Mouse (Mus musculus) embryonic stem cell, embryonic (primary cell): Measurements from ENCODE around the gene 5830473C10Rik.

ENCODE experiments used
- CTCF ChIA-PET, 4 experiments: fragments of 300-600 bp in 2 of 4; fragments of 350-600 bp in 2 of 4; sonication (Branson Sonifier 250); formaldehyde crosslinking; loops; one replicate each; lab custom pipeline; 2022; ENCODE audit warnings: inconsistent platforms in 2 of 4; lab: Charles Lee
- POLR2A ChIA-PET, 4 experiments: fragments of 300-600 bp in 2 of 4; fragments of 350-600 bp in 2 of 4; sonication (Branson Sonifier 250); formaldehyde crosslinking; loops; one replicate each; lab custom pipeline; 2022; ENCODE audit warnings: antibody characterized with exemption in 4 of 4, inconsistent platforms in 1 of 4; lab: Charles Lee

Gene 5830473C10Rik

DNA sequence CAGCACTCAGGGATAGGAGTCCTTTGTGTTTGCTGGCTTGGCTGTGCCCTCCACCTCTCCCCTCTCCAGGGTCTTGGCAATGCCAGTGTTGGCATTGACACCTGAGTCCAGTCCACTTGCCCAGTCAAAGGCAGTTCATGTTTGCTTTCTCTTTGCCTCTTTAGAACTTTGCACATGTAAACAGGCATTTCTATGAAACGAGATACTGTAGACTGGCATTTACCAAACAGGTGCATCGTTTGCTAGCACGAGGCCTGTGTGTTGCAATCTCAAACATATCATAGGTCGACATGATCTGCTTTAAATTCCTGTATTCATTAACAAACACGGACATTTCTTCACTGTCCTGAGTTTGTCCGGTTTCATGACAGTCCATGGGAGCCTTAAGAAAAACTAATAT, at the start of gene 5830473C10Rik:
5830473C10Rik (plus strand) TSS at position 365 of the 400 bp plus-strand sequence.
- ChIA-PET POLR2A (no interaction called here), CTCF (interaction anchor here in 1 of 4 experiments (1.4 kb wide), 1 partner anchor 28 kb away, joined by 4 read pairs; no protein-coding TSS in a partner anchor)

DNA sequence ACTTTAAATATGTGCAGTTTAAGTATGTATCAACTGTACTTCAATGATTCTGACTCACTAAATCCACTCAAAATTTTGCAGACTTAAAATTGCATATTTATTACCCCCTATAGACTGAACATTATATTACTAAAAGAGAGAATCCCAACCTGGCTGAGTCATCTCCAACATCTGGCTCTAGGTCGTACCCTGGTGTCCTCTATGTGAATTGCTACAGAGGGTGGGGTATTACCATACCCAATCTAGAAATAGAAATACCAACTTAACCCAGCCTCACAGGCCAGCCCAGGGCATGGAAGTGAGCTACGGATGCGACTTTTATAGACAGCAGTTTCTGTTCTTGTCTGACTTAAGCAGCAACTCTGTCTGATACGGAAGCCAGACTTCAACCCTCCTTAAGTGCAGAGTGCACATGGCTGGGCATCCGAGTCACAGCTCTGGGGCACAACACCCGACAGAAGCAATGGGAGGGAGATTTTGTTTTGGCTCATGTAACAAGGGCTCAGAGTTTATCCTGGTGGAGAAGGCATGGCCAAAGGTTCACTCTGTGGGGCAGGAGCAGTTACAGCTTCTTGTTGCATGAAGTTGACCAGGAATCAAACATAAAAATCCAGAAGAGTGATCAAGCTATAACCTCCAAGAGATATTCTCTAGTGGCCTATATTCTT, 48.5 kb upstream of the 5830473C10Rik start:
- POLR2A ChIA-PET, result no interaction called here
- CTCF ChIA-PET, result interaction anchor here in 1 of 4 experiments (1.0 kb wide), 1 partner anchor 8 kb away, joined by 3 read pairs; no protein-coding TSS in a partner anchor

DNA sequence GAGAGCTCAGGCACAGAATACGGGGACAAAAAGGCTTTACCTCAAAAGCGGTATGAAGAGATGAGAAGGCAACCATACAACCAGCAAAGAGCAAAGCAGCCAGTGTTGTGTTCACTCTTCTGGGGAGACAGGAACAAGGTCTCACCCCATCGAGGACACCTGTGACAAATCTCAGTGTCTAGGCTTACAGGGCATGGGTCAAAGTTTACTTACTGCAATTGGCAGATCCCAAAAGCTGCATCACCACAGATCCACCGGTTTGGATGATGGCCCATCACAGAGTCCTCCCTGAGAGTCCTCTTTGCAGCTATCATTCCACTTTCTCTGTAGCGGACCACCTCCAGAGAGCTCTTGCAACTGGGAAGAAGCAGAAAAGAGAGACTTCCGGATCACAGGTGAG, 45.3 kb upstream of the 5830473C10Rik start:
- CTCF ChIA-PET, result interaction anchor here in 1 of 4 experiments (0.6 kb wide), 1 partner anchor 1618 kb away, joined by 8 read pairs; no protein-coding TSS in a partner anchor
- POLR2A ChIA-PET, result no interaction called here

- POLR2A ChIA-PET, result no interaction called here
Measured at GRCm38 (mm10) chr5:90518356-90519100, 42.4 kb upstream of the 5830473C10Rik start, which contains the start of gene Afm. TSS of gene Afm (plus strand) at chr5:90518932.

GRCm38 (mm10) chr5:90551191-90551590, 9.7 kb upstream of the 5830473C10Rik start:
- POLR2A ChIA-PET, result no interaction called here

More at GRCm38 (mm10) chr5:90518356-90519100, 42.4 kb upstream of the 5830473C10Rik start, which contains the start of gene Afm:
- CTCF ChIA-PET, result interaction anchor here in 2 of 4 experiments (1.1 kb wide), 2 partner anchors 18 to 68 kb away, joined by 3 read pairs; no protein-coding TSS in a partner anchor

GRCm38 (mm10) chr5:90556052-90556451, 4.9 kb upstream of the 5830473C10Rik start:
- ChIA-PET CTCF (no interaction called here), POLR2A (no interaction called here)

More at GRCm38 (mm10) chr5:90551191-90551590, 9.7 kb upstream of the 5830473C10Rik start:
- CTCF ChIA-PET, result interaction anchor here in 2 of 4 experiments (0.6 to 1.6 kb wide), 3 partner anchors 51 to 351 kb away, joined by 3 to 5 read pairs (median 4); no protein-coding TSS in a partner anchor

DNA sequence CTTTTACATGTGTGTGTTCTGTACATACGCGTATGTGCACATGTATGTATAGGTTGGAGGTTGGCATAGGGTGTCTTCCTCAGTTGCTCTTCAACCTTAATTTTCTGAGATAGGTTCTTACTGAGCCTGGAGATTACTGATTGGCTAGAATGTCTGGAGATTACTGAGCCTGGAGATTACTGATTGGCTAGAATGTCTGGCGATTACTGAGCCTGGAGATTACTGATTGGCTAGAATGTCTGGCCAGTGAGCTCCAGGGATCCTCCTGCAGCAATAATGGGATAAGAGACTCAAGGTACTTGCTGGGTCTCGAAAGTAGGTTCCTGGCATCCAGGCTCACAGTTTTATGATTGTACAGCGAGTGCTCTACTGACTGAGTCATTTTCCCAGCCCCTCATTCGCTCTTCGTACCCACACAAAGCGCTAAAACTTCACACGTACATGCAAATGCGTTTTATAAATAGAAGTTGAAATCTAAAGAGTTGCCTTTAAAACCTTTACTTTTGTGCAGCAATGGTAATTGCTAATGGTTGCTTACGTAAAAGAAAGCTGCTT, 891 bp downstream of the 5830473C10Rik start:
- ChIA-PET POLR2A (interaction anchor here in 1 of 4 experiments (0.7 kb wide), 1 partner anchor 251 kb away, joined by 4 read pairs; no protein-coding TSS in a partner anchor), CTCF (no interaction called here)

DNA sequence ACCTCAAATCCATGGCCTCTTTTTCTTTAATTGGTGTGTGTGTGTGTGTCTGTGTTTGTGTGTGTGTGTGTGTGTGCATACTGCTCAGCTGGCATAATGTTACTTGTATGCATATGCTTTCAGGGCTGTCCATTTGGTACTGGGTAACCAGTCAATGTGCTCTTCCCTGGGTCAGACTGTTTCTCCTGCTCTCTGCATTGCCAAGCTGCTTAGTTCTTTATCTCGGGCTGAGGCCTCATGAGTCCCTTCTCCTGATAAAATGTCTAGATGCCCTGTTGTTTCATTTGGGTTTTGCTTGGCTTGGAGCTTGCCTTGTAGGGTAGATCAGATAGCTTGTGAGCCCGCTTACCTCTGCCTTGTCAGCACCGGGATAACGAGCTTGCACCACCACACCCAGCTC, 2.0 kb downstream of the 5830473C10Rik start:
- ChIA-PET CTCF (interaction anchor here in 1 of 4 experiments (0.8 kb wide), 1 partner anchor 62 kb away, joined by 3 read pairs; no protein-coding TSS in a partner anchor), POLR2A (no interaction called here)

- CTCF ChIA-PET, result interaction anchor here in 1 of 4 experiments (1.1 kb wide), 1 partner anchor 25 kb away, joined by 3 read pairs; no protein-coding TSS in a partner anchor
- POLR2A ChIA-PET, result no interaction called here
Measured at GRCm38 (mm10) chr5:90564161-90564560, 3.3 kb downstream of the 5830473C10Rik start.

DNA sequence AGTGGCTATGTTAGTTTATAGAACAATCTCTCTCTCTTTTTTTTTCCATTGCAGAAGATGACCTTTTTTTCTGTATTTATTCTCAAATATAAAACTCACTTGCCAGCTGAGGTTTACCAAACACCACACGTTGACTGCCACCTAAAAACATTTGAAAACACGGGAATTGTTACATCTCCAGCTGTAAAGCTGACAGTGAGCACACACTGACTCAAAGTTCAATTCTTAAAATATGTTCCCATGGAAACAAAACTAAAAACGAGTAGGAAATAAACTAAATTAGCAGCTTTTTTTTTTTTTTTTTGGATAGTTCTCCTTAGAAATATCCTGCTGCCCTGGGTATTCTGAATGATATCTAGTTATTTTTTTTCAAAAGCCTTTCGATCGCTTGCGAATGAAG, 4.3 kb downstream of the 5830473C10Rik start:
- CTCF ChIA-PET, result no interaction called here
- POLR2A ChIA-PET, result interaction anchor here in 1 of 4 experiments (0.7 kb wide), 1 partner anchor 14 kb away, joined by 3 read pairs; no protein-coding TSS in a partner anchor

GRCm38 (mm10) chr5:90567788-90568187, 6.9 kb downstream of the 5830473C10Rik start:
- ChIA-PET CTCF (interaction anchor here in 1 of 4 experiments (1.0 kb wide), 1 partner anchor 21 kb away, joined by 4 read pairs; no protein-coding TSS in a partner anchor), POLR2A (interaction anchor here in 1 of 4 experiments (0.7 kb wide), 1 partner anchor 531 kb away, joined by 3 read pairs; no protein-coding TSS in a partner anchor)

GRCm38 (mm10) chr5:90568338-90568737, 7.4 kb downstream of the 5830473C10Rik start:
- CTCF ChIA-PET, result interaction anchor here in 1 of 4 experiments (1.0 kb wide), 1 partner anchor 20 kb away, joined by 4 read pairs; no protein-coding TSS in a partner anchor
- POLR2A ChIA-PET, result interaction anchor here in 1 of 4 experiments (0.7 kb wide), 1 partner anchor 532 kb away, joined by 3 read pairs; no protein-coding TSS in a partner anchor

DNA sequence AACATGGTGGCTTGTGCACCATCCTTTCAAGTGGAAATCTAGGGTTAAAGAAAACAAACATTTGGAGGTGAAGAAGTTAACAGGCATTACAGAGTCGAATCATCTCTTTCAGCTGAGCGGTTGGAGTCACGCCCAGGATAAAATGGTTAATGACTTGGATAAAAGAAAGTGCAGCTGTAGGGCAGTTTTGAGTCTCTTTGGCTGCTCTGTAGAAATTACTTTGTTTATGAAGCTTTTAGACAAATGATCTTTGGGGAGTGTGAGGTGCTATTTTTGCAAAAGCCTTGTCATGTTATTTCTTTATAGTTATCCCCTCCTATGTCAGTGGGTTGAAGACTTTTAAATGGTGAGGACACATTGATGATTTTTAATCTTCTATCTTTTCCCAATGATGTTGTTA, 10.3 kb downstream of the 5830473C10Rik start:
- CTCF ChIA-PET, result no interaction called here
- POLR2A ChIA-PET, result no interaction called here

- POLR2A ChIA-PET, result no interaction called here
- CTCF ChIA-PET, result interaction anchor here in 1 of 4 experiments (0.6 kb wide), 1 partner anchor 994 kb away, joined by 3 read pairs; no protein-coding TSS in a partner anchor
Measured at GRCm38 (mm10) chr5:90577751-90578150, 16.8 kb downstream of the 5830473C10Rik start.

GRCm38 (mm10) chr5:90579556-90579955, 18.6 kb downstream of the 5830473C10Rik start:
- ChIA-PET CTCF (interaction anchor here in 1 of 4 experiments (0.7 kb wide), 1 partner anchor 1784 kb away, joined by 3 read pairs; no protein-coding TSS in a partner anchor), POLR2A (no interaction called here)

DNA sequence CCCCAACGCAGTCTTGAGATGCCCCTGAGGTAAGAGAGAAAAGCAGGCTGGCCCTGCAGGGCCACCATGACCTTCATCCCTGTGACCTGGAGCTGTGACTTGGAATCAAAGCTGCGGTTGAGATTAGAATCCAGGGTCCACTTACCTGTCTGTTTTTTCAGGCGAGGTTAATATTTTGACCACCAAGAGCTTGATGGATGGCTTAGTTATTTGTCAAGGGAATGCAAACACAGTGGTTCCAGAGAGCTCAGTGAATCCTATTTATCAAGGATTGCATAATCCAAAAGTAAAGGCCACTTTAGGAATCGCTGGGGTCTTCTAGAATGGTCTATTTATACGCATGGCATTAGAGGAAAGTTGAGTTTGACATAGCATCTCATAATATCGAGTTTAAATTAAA, 21.3 kb downstream of the 5830473C10Rik start:
- CTCF ChIA-PET, result no interaction called here
- POLR2A ChIA-PET, result interaction anchor here in 1 of 4 experiments (0.7 kb wide), 1 partner anchor 210 kb away, joined by 6 read pairs; no protein-coding TSS in a partner anchor

DNA sequence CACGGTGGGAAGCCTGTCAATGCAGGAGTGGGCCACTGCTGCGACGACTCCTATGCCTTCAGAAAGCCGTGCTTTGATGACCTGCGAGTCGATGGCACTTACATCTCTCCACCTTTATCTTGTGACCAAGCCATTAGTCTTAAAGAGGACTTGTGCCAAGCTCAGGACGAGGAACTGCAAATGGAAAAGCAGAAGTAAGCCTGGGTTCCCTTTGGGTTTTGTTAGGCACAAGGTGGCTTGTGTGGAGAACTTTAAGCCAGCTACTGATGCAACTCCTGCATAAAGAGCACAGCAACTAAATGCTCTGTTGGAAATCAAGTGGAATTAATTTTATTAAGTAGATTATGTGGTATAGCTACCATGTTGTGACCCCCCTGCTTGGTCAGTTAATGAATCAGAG, 23.9 kb downstream of the 5830473C10Rik start:
- POLR2A ChIA-PET, result interaction anchor here in 1 of 4 experiments (0.6 kb wide), 1 partner anchor 38 kb away, joined by 14 read pairs; no protein-coding TSS in a partner anchor
- CTCF ChIA-PET, result interaction anchor here in 1 of 4 experiments (1.3 kb wide), 1 partner anchor 84 kb away, joined by 3 read pairs; no protein-coding TSS in a partner anchor

GRCm38 (mm10) chr5:90586511-90586910, 25.6 kb downstream of the 5830473C10Rik start:
- ChIA-PET POLR2A (no interaction called here), CTCF (interaction anchor here in 3 of 4 experiments (0.6 to 0.9 kb wide), 3 partner anchors 54 to 86 kb away, joined by 3 to 5 read pairs (median 3); no protein-coding TSS in a partner anchor)
